Mouse (Mus musculus): ENCODE results near the gene Utp20.

DNA sequence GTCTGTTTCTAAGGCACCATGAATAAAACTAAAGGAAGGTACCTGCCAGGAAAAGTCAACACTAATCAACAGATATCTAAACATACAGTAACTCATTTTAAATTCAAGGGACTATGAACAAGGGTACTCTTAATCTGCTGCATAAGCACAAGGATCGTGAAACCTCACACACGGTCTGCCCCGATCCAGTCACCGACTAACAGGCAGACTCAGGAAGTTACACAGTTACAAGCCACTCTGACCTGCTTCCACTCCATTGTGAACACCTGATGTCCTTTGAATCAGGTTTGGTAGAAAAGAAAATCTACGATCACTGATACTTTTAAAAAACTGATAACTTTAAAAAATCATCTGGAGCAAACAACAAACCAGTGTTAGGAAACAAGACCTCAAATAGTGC lies 42.7 kb downstream of the Utp20 start:
- TF ChIP-seq CTCF (IDR thresholded peaks at IDR 0.05; ENCODE audit: borderline replicate concordance, insufficient read depth, low read length) (no peak), POLR2A (IDR thresholded peaks at IDR 0.05; ENCODE audit: low read depth, low read length) (no peak)
